Mouse (Mus musculus) stomach, embryonic 14.5 days (tissue): Measurements from ENCODE around the gene Rpl36a. TPM values are rescaled to one million over a fixed set of nuclear protein-coding genes. Genes with fewer than 3 reads are reported as not detected.

Source experiments
- ATAC-seq: fragments of 200-750 bp; cut with Nextera tagmentation; 2 replicates; pipeline ENCODE4 v1.8.0; 2017; ENCODE audit warnings: low read depth, moderate TSS enrichment; ENCODE audit not compliant: insufficient number of reproducible peaks, insufficient read depth, low FRiP score
- H3K27ac ChIP-seq: fragments of 300-500 bp; sonication (generic); 2 replicates; pipeline ENCODE4 v1.5.1; 2014; ENCODE audit warnings: mild to moderate bottlenecking, low read length, moderate library complexity, mixed read lengths
- H3K27me3 ChIP-seq: fragments of 300-500 bp; sonication (generic); 2 replicates; pipeline ENCODE4 v1.6.1; 2014; ENCODE audit warnings: low read length, control low read depth, mixed read lengths; ENCODE audit not compliant: control insufficient read depth, insufficient read depth
- H3K36me3 ChIP-seq: fragments of 300-500 bp; sonication (generic); 2 replicates; pipeline ENCODE4 v1.6.1; 2014; ENCODE audit warnings: mild to moderate bottlenecking, control low read depth, low read length, moderate library complexity, mixed read lengths; ENCODE audit not compliant: control insufficient read depth, insufficient read depth
- H3K4me1 ChIP-seq: fragments of 300-500 bp; sonication (generic); 2 replicates; pipeline ENCODE4 v1.6.1; 2014; ENCODE audit warnings: low read length, control low read depth, mixed read lengths; ENCODE audit not compliant: control insufficient read depth, insufficient read depth
- H3K4me2 ChIP-seq: fragments of 300-500 bp; sonication (generic); replicated peaks from 2 replicates; pipeline ENCODE4 v1.6.1; 2014; ENCODE audit warnings: low read depth, low read length, control low read depth
- H3K4me3 ChIP-seq: fragments of 300-500 bp; sonication (generic); 2 replicates; pipeline ENCODE4 v1.5.1; 2014; ENCODE audit warnings: low read depth, low read length, control low read depth
- H3K9ac ChIP-seq: fragments of 300-500 bp; sonication (generic); replicated peaks from 2 replicates; pipeline ENCODE4 v1.6.1; 2014; ENCODE audit warnings: low read depth, mild to moderate bottlenecking, control low read depth, low read length, moderate library complexity, mixed read lengths
- H3K9me3 ChIP-seq: fragments of 300-500 bp; sonication (generic); 2 replicates; pipeline ENCODE4 v1.6.1; 2016; ENCODE audit warnings: low read depth, low read length, control low read depth; ENCODE audit not compliant: control insufficient read depth
- WGBS: fragments of 180-500 bp; shearing (Covaris S2); extraction: QIAGEN DNeasy Blood & Tissue Kit; methylation state at CpG from one replicate; pipeline ENCODE4 v1.1.7; 2014; 5-methylcytosine and 5-hydroxymethylcytosine counted together
- polyA plus RNA-seq: library from polyadenylated mRNA; unstranded; fragments of >200 nt; fragmentation: Nextera tagmentation; extraction: Ambion mirVana; gene quantifications from 2 replicates; pipeline ENCODE4 v1.2.1, GENCODE M21; 2014

The Rpl36a gene
- polyA plus RNA-seq, 1 experiment from 2014 or later, result 561 TPM

DNA sequence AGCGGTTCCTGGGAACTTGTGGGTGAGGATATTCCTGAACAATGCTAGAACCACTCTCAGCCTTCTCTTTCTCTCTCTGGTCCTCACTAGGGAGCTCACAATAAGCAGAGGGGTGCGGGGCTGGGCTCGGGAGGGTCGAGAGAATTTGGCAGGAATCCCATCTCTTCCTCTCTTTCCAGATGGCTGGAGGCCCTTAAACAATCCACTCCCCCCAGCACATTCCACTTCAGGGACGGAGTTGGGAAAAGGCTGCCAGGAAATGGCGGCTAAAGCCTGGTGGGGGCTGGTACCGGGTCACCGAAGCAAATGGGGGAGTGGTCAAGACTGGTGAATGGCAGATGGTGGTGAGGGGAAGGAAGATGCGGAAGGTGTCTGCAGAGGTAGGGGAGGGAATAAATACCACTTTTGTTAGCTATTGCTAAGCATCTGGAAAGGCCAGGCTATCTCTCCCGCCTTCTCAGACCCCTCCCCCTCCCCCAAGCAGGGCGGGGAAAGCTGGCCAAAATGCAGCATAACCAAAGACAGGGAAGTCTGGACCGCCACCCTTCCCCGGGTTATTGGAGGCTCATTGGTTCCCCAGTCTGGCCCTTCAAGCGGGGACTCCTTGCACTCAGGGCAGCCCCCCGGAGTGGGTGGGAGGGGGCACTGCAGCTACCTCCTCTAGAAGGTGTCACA, 27.0 kb downstream of the Rpl36a start:
- Histone ChIP-seq H3K9me3 (no peaks in the 10 kb centered on the region), H3K9ac (no peak overlapping the region)
- WGBS, result 20% methylated on average over 15 of the region's 15 CpGs

DNA sequence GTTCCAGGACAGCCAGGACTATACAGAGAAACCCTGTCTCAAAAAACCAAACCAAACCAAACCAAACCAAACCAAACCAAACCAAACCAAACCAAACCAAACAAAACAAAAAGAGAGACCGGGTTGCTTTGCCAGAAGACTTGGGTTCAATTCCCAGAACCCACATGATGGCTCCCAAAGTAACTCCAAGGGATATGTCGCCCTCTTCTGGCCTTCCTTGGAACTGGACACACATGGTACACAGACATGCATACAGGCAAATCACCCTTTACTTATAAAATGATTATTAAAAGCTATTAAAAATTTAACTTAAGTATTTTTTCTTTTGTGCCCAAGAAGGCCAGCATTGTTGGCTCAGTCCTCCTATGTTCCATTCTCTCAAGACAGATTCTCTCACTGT, 28.9 kb downstream of the Rpl36a start:
- H3K9me3 ChIP-seq, result no peaks in the 10 kb centered on the region
- WGBS, result 54% methylated on average over 2 of the region's 2 CpGs
- H3K9ac ChIP-seq, result no peak overlapping the region

More for the DNA sequence above, 27.0 kb downstream of the Rpl36a start:
- peak; percentile 91 for ATAC-seq
- Histone ChIP-seq H3K4me2 (peak overlapping the region; percentile 19), H3K27me3 (no peaks in the 10 kb centered on the region), H3K36me3 (peaks cover under 1% of the 10 kb centered on the region; the same call in 1 of the 2 replicates), H3K27ac (peak overlapping the region; percentile 87), H3K4me1 (no peaks in the 10 kb centered on the region), H3K4me3 (peak overlapping the region; percentile 10; the same call in 1 of the 2 replicates)

DNA sequence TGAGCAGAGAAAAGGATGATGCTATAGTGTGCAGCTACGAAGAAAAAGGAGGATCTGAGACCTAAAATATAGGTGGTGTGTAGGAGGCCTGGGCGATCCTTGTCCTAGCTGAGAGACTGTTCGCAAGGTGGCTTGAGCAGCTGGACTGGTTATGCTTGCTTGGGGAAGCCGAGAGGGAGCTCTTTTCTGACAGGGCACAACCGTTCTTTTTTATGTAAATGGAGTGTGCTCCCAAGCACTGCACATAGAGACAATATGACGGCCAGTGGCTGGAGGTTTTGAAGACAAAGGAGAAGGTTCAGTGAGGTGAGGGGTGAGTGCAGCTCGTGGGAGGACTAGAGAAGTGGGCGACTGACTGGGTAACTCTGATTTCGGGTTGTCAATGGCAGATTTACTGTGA, 34.2 kb downstream of the Rpl36a start:
- Histone ChIP-seq H3K27me3 (no peaks in the 10 kb centered on the region), H3K4me3 (no peak overlapping the region), H3K27ac (no peak overlapping the region), H3K9ac (no peak overlapping the region), H3K9me3 (no peaks in the 10 kb centered on the region), H3K36me3 (no peaks in the 10 kb centered on the region), H3K4me2 (no peak overlapping the region), H3K4me1 (no peaks in the 10 kb centered on the region)
- 60% methylated on average over 9 of the region's 9 CpGs for WGBS
- ATAC-seq, result no peak

More for the DNA sequence above, 28.9 kb downstream of the Rpl36a start:
- Histone ChIP-seq H3K4me3 (no peak overlapping the region), H3K4me1 (no peaks in the 10 kb centered on the region), H3K4me2 (no peak overlapping the region), H3K36me3 (no peaks in the 10 kb centered on the region), H3K27ac (no peak overlapping the region), H3K27me3 (no peaks in the 10 kb centered on the region)
- no peak for ATAC-seq

DNA sequence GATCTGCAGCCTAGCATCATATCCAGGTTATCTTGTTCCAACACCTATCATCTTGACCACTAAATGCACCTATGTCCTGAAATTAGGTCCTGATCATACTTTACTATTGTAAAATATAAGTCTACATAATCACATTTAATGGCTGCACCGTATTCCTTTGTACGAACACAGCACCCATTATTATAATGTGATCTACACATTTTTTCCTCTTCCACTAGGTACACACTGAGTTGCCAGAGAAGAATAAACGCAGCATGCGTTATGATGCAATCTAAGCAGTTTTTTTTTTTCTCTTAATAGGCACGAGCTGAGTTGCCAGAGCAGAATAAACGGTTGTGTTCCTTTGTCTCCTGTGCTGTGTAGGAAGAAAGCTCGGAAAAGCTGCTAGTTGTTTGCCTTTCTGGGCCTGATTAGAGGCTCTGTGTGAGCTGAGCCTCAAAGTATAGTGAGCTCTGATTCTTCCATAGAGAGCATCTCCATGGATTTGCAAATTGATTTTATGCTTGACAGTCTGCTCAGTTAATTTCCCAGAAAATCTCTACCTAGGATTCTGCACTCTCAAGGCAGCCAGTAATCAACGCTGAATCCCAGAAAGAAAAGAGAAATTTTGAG, 34.9 kb downstream of the Rpl36a start:
- H3K27ac ChIP-seq, result no peak overlapping the region
- WGBS, result 54% methylated on average over 8 of the region's 8 CpGs

DNA sequence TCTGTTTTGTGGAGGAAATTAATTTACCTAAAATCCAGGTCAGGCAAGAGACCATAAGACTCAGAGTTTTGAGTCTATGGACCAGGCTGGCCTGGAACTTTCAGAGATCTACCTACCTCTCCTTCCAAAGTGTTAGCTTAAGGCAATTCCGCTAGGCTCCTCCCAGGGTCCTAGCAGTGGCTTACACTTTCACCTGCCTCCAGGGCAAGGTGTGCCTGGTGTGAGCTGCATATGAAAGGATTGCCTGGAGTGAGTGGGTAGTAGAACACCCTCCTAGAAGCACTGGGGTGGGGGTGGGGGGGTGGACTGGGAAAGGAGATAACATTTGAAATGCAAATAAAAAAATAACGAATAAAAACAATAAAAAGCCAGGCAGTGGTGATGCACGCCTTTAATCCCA, 36.2 kb downstream of the Rpl36a start:
- 75% methylated on average over 3 of the region's 3 CpGs for WGBS
- no peak overlapping the region for H3K4me2 ChIP-seq
- no peak overlapping the region for H3K9ac ChIP-seq
- no peak for ATAC-seq
- H3K27ac ChIP-seq, result no peak overlapping the region
- H3K4me1 ChIP-seq, result no peaks in the 10 kb centered on the region
- no peaks in the 10 kb centered on the region for H3K36me3 ChIP-seq
- no peaks in the 10 kb centered on the region for H3K27me3 ChIP-seq
- no peaks in the 10 kb centered on the region for H3K9me3 ChIP-seq
- H3K4me3 ChIP-seq, result no peak overlapping the region

More for the DNA sequence above, 34.9 kb downstream of the Rpl36a start:
- Histone ChIP-seq H3K4me2 (no peak overlapping the region), H3K27me3 (no peaks in the 10 kb centered on the region), H3K4me1 (no peaks in the 10 kb centered on the region), H3K36me3 (no peaks in the 10 kb centered on the region), H3K9ac (no peak overlapping the region), H3K4me3 (no peak overlapping the region), H3K9me3 (no peaks in the 10 kb centered on the region)
- no peak for ATAC-seq

DNA sequence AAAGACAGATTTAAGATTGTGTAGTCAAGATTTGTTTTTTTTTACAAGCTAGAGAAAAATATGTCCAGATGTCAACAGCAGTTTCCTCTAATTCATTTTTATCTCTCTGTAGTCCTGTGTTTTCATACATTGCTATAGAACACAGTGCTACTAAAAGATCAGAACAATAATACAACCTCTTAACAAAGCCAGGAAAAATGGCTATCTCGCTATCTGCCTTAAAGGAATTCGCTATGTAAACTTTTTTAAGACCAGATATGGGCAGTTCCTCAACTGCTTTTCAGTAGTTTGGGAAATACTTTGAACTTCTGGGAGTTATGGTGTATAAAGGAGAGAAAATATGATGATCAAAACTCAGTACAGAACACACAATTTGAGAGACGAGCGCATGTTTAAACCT, 37.9 kb downstream of the Rpl36a start:
- Histone ChIP-seq H3K9ac (no peak overlapping the region), H3K27me3 (no peaks in the 10 kb centered on the region), H3K4me1 (no peaks in the 10 kb centered on the region), H3K4me2 (no peak overlapping the region), H3K36me3 (no peaks in the 10 kb centered on the region), H3K9me3 (no peaks in the 10 kb centered on the region), H3K4me3 (no peak overlapping the region), H3K27ac (no peak overlapping the region)
- no peak for ATAC-seq
- 64% methylated on average over 4 of the region's 4 CpGs for WGBS

DNA sequence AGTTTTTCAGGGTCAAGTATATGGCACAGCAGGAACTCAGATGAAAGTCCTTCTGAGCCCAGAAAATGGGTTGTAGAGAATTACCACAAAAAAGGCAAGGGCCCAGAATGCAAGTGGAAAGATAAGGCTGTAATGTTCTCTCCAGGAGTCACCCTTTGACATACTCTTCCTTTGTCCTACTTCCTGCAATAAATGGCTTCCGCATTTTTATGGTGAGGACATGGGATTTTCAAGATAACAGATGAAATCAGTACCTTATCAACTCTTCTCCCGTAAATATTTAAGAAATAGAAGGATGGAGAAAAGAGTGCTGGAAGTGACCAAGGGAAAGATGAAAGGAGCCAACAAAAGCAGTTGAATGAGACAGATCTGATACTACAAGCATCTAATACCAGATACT, 42.7 kb downstream of the Rpl36a start:
- H3K36me3 ChIP-seq, result no peaks in the 10 kb centered on the region
- H3K4me1 ChIP-seq, result no peaks in the 10 kb centered on the region
- no peak overlapping the region for H3K4me3 ChIP-seq
- H3K9me3 ChIP-seq, result no peaks in the 10 kb centered on the region
- no peak overlapping the region for H3K27ac ChIP-seq
- ATAC-seq, result no peak
- H3K9ac ChIP-seq, result no peak overlapping the region
- H3K4me2 ChIP-seq, result no peak overlapping the region
- no peaks in the 10 kb centered on the region for H3K27me3 ChIP-seq
- WGBS, result 71% methylated on average over 2 of the region's 2 CpGs

DNA sequence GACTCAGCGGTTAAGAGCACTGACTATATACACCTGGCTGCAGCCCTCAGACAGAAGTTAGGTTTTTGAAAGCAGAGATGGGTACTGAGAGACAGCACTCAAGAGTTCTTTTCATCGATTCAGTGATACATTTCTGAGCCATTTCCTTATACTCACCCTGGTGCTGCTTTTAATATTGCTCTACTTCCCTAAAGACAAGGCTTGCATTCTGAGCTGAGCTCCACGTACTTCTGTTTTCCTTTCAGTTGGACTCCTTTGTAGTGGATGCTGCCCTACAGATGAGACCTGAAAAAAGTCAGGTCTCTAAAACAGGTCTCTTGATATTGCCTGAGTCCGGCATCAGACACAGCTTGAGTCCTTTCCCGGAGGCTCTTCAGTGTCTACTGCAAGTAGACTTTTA, 47.3 kb downstream of the Rpl36a start:
- ATAC-seq, result no peak
- WGBS, result 84% methylated on average over 5 of the region's 5 CpGs

More for the DNA sequence above, 47.3 kb downstream of the Rpl36a start:
- no peaks in the 10 kb centered on the region for H3K27me3 ChIP-seq
- H3K36me3 ChIP-seq, result no peaks in the 10 kb centered on the region
- no peak overlapping the region for H3K4me2 ChIP-seq
- no peaks in the 10 kb centered on the region for H3K9me3 ChIP-seq
- no peak overlapping the region for H3K9ac ChIP-seq
- no peaks in the 10 kb centered on the region for H3K4me1 ChIP-seq
- no peak overlapping the region for H3K4me3 ChIP-seq
- H3K27ac ChIP-seq, result no peak overlapping the region
